Mouse (Mus musculus): ENCODE measurements around the gene Grin3a. TPM values are rescaled to one million over a fixed set of nuclear protein-coding genes. Genes with fewer than 3 reads are reported as not detected.

Gene Grin3a
- polyA plus RNA-seq, 1 experiment from 2014 or later = 3.5 TPM

DNA sequence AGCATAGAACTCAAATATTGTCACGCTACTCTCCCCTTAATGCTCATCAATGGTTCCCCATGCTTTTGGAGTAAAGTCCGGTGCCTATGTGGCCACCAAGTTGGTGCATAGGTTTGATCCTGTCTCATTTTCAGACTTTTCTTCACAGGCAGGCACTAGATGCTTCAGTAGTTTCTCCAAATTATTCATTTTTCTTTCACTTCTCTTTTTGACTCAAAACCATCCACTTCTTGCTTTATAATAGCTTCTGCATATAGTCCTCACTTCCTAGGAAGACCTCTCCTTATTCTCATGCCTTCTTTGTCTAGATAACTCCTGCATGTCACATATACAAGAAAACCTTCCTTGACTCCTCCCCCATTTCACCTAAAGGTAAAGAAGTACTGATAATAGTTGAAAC, 121.6 kb downstream of the Grin3a start:
- H3K9me3 ChIP-seq (ENCODE audit: control insufficient read depth, low read length) = no peaks in the 10 kb centered on the region
- no peak for ATAC-seq (ENCODE audit: low read depth)
- H3K9ac ChIP-seq (ENCODE audit: low read depth, low read length) = no peak overlapping the region
- H3K36me3 ChIP-seq (ENCODE audit: control insufficient read depth, insufficient read depth, low read length) = no peaks in the 10 kb centered on the region
- H3K27me3 ChIP-seq (replicated peaks; ENCODE audit: control insufficient read depth, insufficient read depth, low read length) = no peaks in the 10 kb centered on the region
- no peak overlapping the region for H3K4me3 ChIP-seq (ENCODE audit: low read depth, low read length)
- H3K4me1 ChIP-seq (ENCODE audit: control insufficient read depth, insufficient read depth, low read length) = no peaks in the 10 kb centered on the region
- H3K27ac ChIP-seq (replicated peaks; ENCODE audit: low read depth, low read length) = no peak overlapping the region
- 91% methylated on average over 2 of the region's 2 CpGs for WGBS
- no peak for DNase-seq (ENCODE audit: low spot score)
- H3K4me2 ChIP-seq (ENCODE audit: low read depth, low read length) = no peak overlapping the region

DNA sequence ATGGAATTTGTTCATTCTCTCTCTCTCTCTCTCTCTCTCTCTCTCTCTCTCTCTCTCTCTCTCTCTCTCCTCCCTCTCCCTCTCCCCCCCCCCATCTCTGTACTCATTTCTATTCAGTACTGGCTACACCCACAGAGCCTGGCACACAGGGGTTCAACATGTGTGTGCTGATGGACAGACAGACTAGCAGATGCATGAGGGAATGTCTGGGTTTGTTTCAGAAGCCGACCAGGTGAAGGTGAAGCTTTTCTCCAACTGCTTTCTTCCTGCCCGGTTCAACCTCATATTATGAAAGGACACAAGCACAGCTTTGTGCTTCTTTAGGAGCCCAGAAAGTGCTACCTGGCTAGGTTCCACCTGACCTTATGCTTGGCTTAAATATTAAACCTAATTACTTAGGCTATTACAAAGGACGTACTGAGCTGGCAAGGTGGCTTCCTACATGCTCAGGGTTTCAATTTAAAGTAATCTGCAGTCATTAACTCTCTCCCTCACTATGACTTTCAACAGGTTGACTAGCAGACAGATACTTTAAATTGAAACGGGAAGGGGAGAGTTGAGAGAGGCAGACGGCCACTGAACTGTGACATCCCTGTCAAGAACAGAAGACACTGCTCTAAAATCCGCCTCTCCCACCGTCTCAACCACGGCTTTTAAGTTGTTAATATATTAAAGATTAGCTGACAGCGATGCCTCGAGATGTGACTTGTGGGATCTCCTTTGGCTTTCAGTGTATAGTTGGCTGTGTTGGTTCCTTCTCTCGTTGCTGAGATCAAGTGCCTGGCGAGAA, 153.9 kb downstream of the Grin3a start:
- H3K36me3 ChIP-seq (ENCODE audit: control insufficient read depth, insufficient read depth, low read length) = no peaks in the 10 kb centered on the region
- H3K4me3 ChIP-seq (ENCODE audit: low read depth, low read length) = no peak overlapping the region
- H3K4me1 ChIP-seq (ENCODE audit: control insufficient read depth, insufficient read depth, low read length) = no peaks in the 10 kb centered on the region
- no peaks in the 10 kb centered on the region for H3K27me3 ChIP-seq (replicated peaks; ENCODE audit: control insufficient read depth, insufficient read depth, low read length)
- WGBS = 60% methylated on average over 12 of the region's 12 CpGs
- no peak overlapping the region for H3K9ac ChIP-seq (ENCODE audit: low read depth, low read length)
- no peak for DNase-seq (ENCODE audit: low spot score)
- no peak overlapping the region for H3K4me2 ChIP-seq (ENCODE audit: low read depth, low read length)
- no peaks in the 10 kb centered on the region for H3K9me3 ChIP-seq (ENCODE audit: control insufficient read depth, low read length)
- ATAC-seq (ENCODE audit: low read depth) = no peak
- no peak overlapping the region for H3K27ac ChIP-seq (replicated peaks; ENCODE audit: low read depth, low read length)

DNA sequence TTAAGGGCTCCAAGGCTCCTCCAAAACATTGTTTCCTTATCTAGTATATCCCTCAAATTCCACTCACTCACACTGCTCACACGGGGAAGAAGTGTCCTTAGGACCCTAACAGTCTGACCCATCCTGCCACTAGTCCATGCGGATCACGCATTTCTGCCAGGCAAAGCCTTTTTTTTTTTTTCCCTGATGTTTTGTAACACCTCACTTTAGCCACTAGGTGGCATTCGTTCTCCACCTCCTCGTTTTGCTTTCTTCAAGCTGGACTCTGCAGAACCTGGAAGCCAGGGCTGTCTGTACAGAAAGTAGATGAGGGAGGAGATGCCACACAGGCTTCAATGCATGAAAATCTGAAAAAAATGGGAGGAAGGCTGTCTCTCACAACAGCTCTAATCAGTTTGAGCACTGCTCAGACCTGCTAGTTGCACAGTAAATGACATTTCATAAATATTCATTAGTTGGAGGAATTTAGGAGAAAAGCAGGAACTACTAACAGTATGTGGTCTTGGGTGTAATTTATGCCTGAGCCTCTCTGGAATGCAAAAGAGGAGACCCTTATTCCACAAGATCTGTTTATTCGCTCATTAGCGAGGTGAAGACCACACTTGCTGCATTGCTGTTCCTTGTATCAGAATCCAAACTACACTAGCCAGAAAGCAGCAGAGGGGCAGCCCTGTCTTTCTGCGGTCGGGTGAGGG, 156.8 kb downstream of the Grin3a start:
- no peak overlapping the region for H3K27ac ChIP-seq (replicated peaks; ENCODE audit: low read depth, low read length)
- DNase-seq (ENCODE audit: low spot score) (peak; percentile 83), ATAC-seq (ENCODE audit: low read depth) (peak; percentile 75)
- H3K9ac ChIP-seq (ENCODE audit: low read depth, low read length) = no peak overlapping the region
- WGBS = 19% methylated on average over 9 of the region's 9 CpGs
- no peak overlapping the region for H3K4me3 ChIP-seq (ENCODE audit: low read depth, low read length)
- no peak overlapping the region for H3K4me2 ChIP-seq (ENCODE audit: low read depth, low read length)
- no peaks in the 10 kb centered on the region for H3K4me1 ChIP-seq (ENCODE audit: control insufficient read depth, insufficient read depth, low read length)
- no peaks in the 10 kb centered on the region for H3K27me3 ChIP-seq (replicated peaks; ENCODE audit: control insufficient read depth, insufficient read depth, low read length)
- H3K36me3 ChIP-seq (ENCODE audit: control insufficient read depth, insufficient read depth, low read length) = no peaks in the 10 kb centered on the region
- H3K9me3 ChIP-seq (ENCODE audit: control insufficient read depth, low read length) = no peaks in the 10 kb centered on the region

DNA sequence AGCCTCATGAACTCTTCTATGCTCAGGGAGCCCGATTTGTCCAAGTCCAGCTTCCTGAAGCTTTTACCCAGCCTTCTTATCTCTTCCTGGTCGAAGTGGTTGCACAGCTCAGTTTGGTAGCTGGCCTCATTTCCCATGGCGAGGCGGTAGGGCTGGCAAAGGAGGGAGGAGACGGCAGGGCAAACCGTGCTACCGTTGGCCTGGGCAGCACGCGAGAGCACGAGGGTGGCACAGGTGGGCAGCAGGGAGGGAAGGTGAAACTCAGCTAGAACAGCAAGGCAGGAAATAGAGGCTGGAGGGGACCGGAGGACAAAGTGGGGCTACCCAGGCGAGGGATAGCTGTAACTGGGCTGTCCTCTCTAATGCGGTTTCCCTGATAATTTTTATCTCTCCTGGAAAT, 163.7 kb downstream of the Grin3a start, which contains the start of gene Ppp3r2:
Ppp3r2 (minus strand) TSS at position 213 of the 400 bp plus-strand sequence.
- Histone ChIP-seq H3K4me2 (ENCODE audit: low read depth, low read length) (no peak within 1 kb of the TSS), H3K27me3 (replicated peaks; ENCODE audit: control insufficient read depth, insufficient read depth, low read length) (no peaks in the 10 kb centered on the region), H3K4me1 (ENCODE audit: control insufficient read depth, insufficient read depth, low read length) (no peaks in the 10 kb centered on the region), H3K36me3 (ENCODE audit: control insufficient read depth, insufficient read depth, low read length) (no peaks in the 10 kb centered on the region), H3K9ac (ENCODE audit: low read depth, low read length) (no peak within 1 kb of the TSS), H3K4me3 (ENCODE audit: low read depth, low read length) (no peak within 1 kb of the TSS), H3K27ac (replicated peaks; ENCODE audit: low read depth, low read length) (no peak within 1 kb of the TSS), H3K9me3 (ENCODE audit: control insufficient read depth, low read length) (no peaks in the 10 kb centered on the region)
- DNase-seq (ENCODE audit: low spot score) = no peak
- no peak for ATAC-seq (ENCODE audit: low read depth)
- WGBS = 89% methylated on average over 13 of the region's 13 CpGs

DNA sequence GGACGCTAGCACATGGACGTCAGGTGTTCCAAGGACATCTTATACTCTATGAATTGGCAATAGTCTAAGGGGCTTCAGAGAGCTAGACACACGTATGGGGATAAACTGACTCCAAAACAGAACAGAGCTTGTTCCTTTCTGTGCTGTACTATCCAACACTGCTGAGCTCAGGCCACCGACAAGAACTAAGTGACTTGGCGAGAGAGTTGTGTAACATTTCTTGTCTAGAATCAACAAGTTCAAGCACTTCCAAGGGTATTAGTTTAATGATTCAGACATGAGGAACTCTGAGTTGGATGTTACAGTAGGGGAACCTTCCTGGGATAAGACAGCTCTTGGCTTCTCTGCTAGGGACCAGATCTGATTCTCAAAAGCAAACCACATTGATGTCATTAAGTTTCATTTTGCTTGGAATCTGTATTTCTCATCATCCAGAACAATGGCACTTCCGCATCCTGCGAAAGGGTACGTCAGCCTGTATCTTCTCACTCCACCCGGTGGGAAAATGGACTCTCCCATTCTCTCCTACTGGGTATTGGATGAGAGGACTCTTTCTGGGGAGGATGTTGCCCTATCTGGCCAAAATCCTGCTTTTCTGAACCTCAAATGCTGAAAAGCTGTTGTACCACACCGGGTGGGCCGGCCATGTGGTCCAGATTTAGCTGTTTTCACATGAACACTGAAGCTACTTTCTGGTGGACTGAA, 165.2 kb downstream of the Grin3a start:
- WGBS = 86% methylated on average over 11 of the region's 11 CpGs
- H3K9ac ChIP-seq (ENCODE audit: low read depth, low read length) = no peak overlapping the region
- no peaks in the 10 kb centered on the region for H3K4me1 ChIP-seq (ENCODE audit: control insufficient read depth, insufficient read depth, low read length)
- no peak for ATAC-seq (ENCODE audit: low read depth)
- no peak overlapping the region for H3K4me3 ChIP-seq (ENCODE audit: low read depth, low read length)
- no peak overlapping the region for H3K4me2 ChIP-seq (ENCODE audit: low read depth, low read length)
- DNase-seq (ENCODE audit: low spot score) = no peak
- H3K9me3 ChIP-seq (ENCODE audit: control insufficient read depth, low read length) = no peaks in the 10 kb centered on the region
- no peak overlapping the region for H3K27ac ChIP-seq (replicated peaks; ENCODE audit: low read depth, low read length)
- no peaks in the 10 kb centered on the region for H3K36me3 ChIP-seq (ENCODE audit: control insufficient read depth, insufficient read depth, low read length)
- H3K27me3 ChIP-seq (replicated peaks; ENCODE audit: control insufficient read depth, insufficient read depth, low read length) = no peaks in the 10 kb centered on the region

DNA sequence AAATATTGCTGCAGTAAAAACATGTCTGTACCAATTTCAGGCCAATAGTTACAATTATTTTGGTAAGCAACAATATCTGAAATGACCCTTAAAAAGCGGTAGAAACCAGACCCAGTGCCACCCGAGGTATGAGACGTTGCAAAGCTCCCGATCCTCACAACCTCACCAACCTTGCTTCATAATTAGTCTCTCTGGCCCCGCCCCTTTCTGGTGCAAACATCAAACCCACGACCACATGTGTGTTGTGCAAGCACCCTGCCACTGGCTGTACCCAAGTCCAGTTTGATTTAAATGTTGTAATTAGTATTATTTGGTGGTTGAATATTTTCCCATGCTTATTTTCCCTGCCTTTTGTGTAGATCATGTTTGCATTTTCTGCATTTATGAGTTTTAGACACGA, 168.8 kb downstream of the Grin3a start:
- Histone ChIP-seq H3K4me1 (ENCODE audit: control insufficient read depth, insufficient read depth, low read length) (no peaks in the 10 kb centered on the region), H3K27me3 (replicated peaks; ENCODE audit: control insufficient read depth, insufficient read depth, low read length) (no peaks in the 10 kb centered on the region), H3K9ac (ENCODE audit: low read depth, low read length) (no peak overlapping the region), H3K36me3 (ENCODE audit: control insufficient read depth, insufficient read depth, low read length) (no peaks in the 10 kb centered on the region), H3K9me3 (ENCODE audit: control insufficient read depth, low read length) (no peaks in the 10 kb centered on the region), H3K27ac (replicated peaks; ENCODE audit: low read depth, low read length) (no peak overlapping the region), H3K4me2 (ENCODE audit: low read depth, low read length) (no peak overlapping the region), H3K4me3 (ENCODE audit: low read depth, low read length) (no peak overlapping the region)
- no peak for ATAC-seq (ENCODE audit: low read depth)
- 70% methylated on average over 7 of the region's 7 CpGs for WGBS
- DNase-seq (ENCODE audit: low spot score) = no peak

DNA sequence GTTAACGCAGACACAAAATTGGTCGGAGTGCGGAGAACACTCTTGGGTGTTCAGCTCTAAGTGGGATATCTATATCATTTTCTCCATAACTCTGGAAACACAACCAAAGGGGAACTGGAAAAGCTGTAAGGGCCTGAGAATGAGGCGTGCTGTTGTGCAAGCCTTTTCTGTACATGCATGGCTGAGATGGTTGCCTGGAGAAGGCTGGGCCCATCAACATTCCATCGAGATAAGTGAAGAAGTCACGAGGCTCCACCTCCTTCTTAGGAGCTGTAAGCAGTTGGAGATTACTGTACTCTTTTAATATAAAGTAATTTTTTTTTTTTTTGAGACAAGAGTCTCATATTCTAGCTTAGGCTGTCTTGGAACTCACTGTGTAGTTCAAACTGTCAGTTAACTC, 169.5 kb downstream of the Grin3a start:
- DNase-seq (ENCODE audit: low spot score) (no peak), ATAC-seq (ENCODE audit: low read depth) (no peak)
- no peak overlapping the region for H3K4me2 ChIP-seq (ENCODE audit: low read depth, low read length)

DNA sequence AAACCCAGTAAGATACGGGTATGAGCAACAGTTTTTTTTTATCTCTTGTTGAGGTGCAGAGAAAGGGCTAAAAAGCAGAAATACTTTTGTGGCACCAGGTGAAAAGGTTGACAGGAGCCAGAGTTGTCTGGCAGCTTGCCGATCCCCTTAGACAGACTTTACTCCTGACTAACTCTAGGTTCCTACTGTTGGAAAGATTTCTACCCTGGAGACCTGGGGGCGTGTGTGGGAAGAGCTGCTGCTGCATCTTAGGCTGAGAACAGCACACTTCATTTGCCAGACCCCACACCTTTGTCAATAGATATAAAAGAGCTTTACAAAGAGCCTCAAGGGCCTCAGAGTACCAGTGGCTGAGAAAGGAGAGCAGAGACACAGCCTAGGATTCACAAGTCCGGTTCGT, 180.7 kb downstream of the Grin3a start:
- WGBS = 84% methylated on average over 5 of the region's 5 CpGs
- H3K36me3 ChIP-seq (ENCODE audit: control insufficient read depth, insufficient read depth, low read length) = peaks cover 20% of the 10 kb centered on the region
- H3K4me3 ChIP-seq (ENCODE audit: low read depth, low read length) = no peak overlapping the region
- H3K9me3 ChIP-seq (ENCODE audit: control insufficient read depth, low read length) = no peaks in the 10 kb centered on the region
- no peaks in the 10 kb centered on the region for H3K4me1 ChIP-seq (ENCODE audit: control insufficient read depth, insufficient read depth, low read length)
- H3K27ac ChIP-seq (replicated peaks; ENCODE audit: low read depth, low read length) = no peak overlapping the region
- no peak overlapping the region for H3K4me2 ChIP-seq (ENCODE audit: low read depth, low read length)
- ATAC-seq (ENCODE audit: low read depth) = no peak
- H3K27me3 ChIP-seq (replicated peaks; ENCODE audit: control insufficient read depth, insufficient read depth, low read length) = no peaks in the 10 kb centered on the region
- no peak overlapping the region for H3K9ac ChIP-seq (ENCODE audit: low read depth, low read length)
- no peak for DNase-seq (ENCODE audit: low spot score)

More for the DNA sequence above, 169.5 kb downstream of the Grin3a start:
- Histone ChIP-seq H3K9ac (ENCODE audit: low read depth, low read length) (no peak overlapping the region), H3K4me3 (ENCODE audit: low read depth, low read length) (no peak overlapping the region), H3K4me1 (ENCODE audit: control insufficient read depth, insufficient read depth, low read length) (no peaks in the 10 kb centered on the region), H3K27ac (replicated peaks; ENCODE audit: low read depth, low read length) (no peak overlapping the region), H3K27me3 (replicated peaks; ENCODE audit: control insufficient read depth, insufficient read depth, low read length) (no peaks in the 10 kb centered on the region), H3K9me3 (ENCODE audit: control insufficient read depth, low read length) (no peaks in the 10 kb centered on the region), H3K36me3 (ENCODE audit: control insufficient read depth, insufficient read depth, low read length) (no peaks in the 10 kb centered on the region)
- WGBS = 86% methylated on average over 6 of the region's 6 CpGs

Data from embryonic facial prominence, embryonic 14.5 days (tissue).